Mouse (Mus musculus) small intestine, adult 2 months (tissue): ENCODE measurements around the gene Akap13.

ENCODE experiments used
- CTCF ChIP-seq: fragments of 200-500 bp; IDR thresholded peaks from 2 replicates; pipeline ENCODE4 v1.5.1; 2012; ENCODE audit warnings: low read depth, mild to moderate bottlenecking, control low read depth, inconsistent platforms, low read length, moderate library complexity, mixed read lengths; ENCODE audit not compliant: insufficient replicate concordance, insufficient read length; ENCODE audit errors: extremely low read depth
- POLR2A ChIP-seq: fragments of 200-500 bp; IDR thresholded peaks from 2 replicates; pipeline ENCODE4 v1.6.1; 2012; ENCODE audit warnings: low read depth, mild to moderate bottlenecking, control low read depth, inconsistent platforms, low read length, moderate library complexity

DNA sequence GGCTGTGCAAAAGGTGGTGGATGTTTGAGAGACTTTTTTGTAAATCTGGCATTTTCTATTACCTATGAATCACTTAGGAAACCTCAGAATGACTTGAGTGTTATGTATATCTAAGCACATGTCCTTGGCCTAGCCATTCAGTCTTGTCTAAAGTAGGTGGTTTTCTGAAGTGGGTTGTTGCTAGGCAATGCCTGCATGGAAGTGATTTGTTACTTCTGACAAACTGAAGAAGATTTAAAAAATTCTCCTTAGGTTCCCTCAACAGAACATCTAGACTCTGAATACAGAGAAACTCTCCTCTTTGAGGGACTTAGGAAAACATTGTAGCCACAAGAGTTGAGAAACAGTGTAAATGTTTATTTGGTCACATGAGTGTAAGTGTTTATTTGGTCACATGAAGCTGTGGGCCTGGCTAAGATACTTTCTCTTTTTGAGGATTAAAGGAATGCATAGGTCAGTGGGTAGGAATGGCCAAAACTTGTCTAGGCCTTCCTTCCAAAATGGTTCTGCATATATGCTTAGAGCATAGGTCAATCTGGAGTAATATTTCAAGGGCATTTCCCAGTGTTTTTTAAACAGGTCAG, 8.3 kb downstream of the Akap13 start:
- TF ChIP-seq CTCF: no peak
- TF ChIP-seq POLR2A: no peak
